Mouse (Mus musculus): ENCODE measurements around the gene Hdac5. TPM values are rescaled to one million over a fixed set of nuclear protein-coding genes. Genes with fewer than 3 reads are reported as not detected.
A peak's percentile ranks its signal among the peaks of the same experiment; 100 is the strongest.

The Hdac5 gene
- polyA plus RNA-seq, 1 experiment: 194 TPM

DNA sequence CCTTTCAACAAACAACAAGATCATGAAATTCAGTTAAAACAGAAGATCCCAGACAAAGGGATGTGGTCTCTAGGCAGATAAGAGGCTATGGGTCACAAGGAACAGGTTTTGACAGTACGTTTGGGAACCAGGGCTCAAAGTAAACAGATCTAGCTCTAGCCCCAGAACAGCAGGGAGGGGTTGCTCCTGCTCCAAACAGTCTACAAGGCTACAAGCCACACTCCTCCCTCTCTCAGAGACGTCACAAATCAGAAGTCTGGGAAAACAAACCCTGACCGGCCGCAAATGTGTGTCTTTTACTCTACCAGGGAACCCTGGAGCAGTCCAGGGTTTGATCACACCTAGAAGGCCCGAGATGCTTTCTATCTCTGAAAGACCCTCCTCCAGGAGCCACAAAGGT is 19.0 kb downstream of the Hdac5 start:
- TF ChIP-seq POLR2A (IDR thresholded peaks at IDR 0.05; ENCODE audit: borderline replicate concordance, insufficient read depth, low read length): no peak
- TF ChIP-seq CTCF (IDR thresholded peaks at IDR 0.05; ENCODE audit: borderline replicate concordance, insufficient read depth, low read depth, low read length): no peak
- H3K4me3 ChIP-seq (replicated peaks; ENCODE audit: insufficient read depth, low read depth, low read length): no peak overlapping the region
- no peak for DNase-seq
- no peak overlapping the region for H3K27ac ChIP-seq (ENCODE audit: insufficient read depth, low read length)
- peaks cover 71% of the 10 kb centered on the region for H3K4me1 ChIP-seq (ENCODE audit: control insufficient read depth, insufficient read depth, low read length)
- WGBS: 78% methylated on average over 5 of the region's 5 CpGs
- no peaks in the 10 kb centered on the region for H3K27me3 ChIP-seq (ENCODE audit: control insufficient read depth, insufficient read depth, low read length)

DNA sequence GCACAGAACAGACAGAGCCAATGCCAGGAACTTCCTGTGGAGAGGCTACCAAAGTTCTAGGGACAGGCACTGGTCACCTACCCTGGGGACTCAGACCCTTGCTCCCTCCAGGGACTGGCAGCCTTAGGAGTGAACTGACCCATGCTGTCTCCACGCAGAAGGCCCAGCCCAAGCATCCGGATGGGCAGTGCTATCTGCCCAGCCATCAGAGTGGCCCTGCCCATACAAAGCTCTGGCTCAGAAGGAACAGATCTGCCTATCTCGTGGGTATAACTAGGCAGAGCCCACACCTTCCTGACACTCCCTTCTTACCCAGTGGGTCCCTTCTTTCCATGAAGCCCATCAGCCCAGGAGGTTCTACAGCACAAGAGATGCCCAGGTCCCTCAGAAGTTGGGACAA is 19.8 kb downstream of the Hdac5 start:
- no peaks in the 10 kb centered on the region for H3K27me3 ChIP-seq (ENCODE audit: control insufficient read depth, insufficient read depth, low read length)
- WGBS: 25% methylated on average over 3 of the region's 3 CpGs
- TF ChIP-seq POLR2A (IDR thresholded peaks at IDR 0.05; ENCODE audit: borderline replicate concordance, insufficient read depth, low read length): no peak
- no peak for TF ChIP-seq CTCF (IDR thresholded peaks at IDR 0.05; ENCODE audit: borderline replicate concordance, insufficient read depth, low read depth, low read length)
- no peak for DNase-seq
- H3K27ac ChIP-seq (ENCODE audit: insufficient read depth, low read length): no peak overlapping the region
- no peak overlapping the region for H3K4me3 ChIP-seq (replicated peaks; ENCODE audit: insufficient read depth, low read depth, low read length)
- peaks cover 63% of the 10 kb centered on the region for H3K4me1 ChIP-seq (ENCODE audit: control insufficient read depth, insufficient read depth, low read length)

DNA sequence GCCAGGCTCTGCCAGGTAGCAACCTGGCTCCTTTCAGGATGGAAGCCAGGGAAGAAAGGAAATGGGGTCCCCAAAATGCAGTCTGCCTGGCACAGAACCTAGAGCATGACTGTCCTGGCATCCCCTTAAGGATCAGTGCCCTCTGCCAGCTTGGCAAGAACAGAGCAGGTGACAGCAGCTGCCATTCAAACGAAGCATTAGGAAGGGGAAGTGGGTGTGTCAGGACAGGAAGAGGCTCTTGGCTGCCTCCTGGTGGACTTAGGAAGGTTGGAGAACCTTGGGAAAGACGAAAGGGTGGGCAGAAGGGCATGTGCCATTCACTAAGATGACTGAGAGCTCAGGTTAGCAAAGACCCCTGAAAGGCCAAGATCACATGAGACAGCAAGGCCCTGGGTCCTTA is 20.2 kb downstream of the Hdac5 start:
- H3K4me1 ChIP-seq (ENCODE audit: control insufficient read depth, insufficient read depth, low read length): peaks cover 59% of the 10 kb centered on the region
- no peaks in the 10 kb centered on the region for H3K27me3 ChIP-seq (ENCODE audit: control insufficient read depth, insufficient read depth, low read length)
- peak; percentile 78 to 90 for DNase-seq
- no peak overlapping the region for H3K4me3 ChIP-seq (replicated peaks; ENCODE audit: insufficient read depth, low read depth, low read length)
- TF ChIP-seq POLR2A (IDR thresholded peaks at IDR 0.05; ENCODE audit: borderline replicate concordance, insufficient read depth, low read length) (no peak), CTCF (IDR thresholded peaks at IDR 0.05; ENCODE audit: borderline replicate concordance, insufficient read depth, low read depth, low read length) (peak; percentile 82)
- WGBS: 0% methylated on average over 2 of the region's 2 CpGs
- H3K27ac ChIP-seq (ENCODE audit: insufficient read depth, low read length): no peak overlapping the region

DNA sequence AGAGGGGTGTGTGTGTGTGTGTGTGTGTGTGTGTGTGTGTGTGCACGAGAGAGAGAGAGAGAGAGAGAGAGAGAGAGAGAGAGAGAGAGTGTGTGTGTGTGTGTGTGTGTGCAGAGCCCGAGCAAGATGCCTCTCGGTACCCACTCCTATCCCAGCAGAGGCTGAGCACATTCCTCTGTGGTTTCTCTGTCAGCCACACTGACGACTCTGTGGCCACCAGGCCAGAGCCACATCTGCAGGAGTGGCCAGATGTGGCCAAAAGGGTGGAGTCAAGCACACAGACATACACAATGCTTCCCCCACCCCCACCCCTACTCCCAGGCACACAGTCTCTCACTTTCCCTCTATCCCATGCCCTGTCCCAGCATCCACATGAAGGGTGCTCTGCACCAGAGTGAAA is 21.1 kb downstream of the Hdac5 start:
- Histone ChIP-seq H3K4me1 (ENCODE audit: control insufficient read depth, insufficient read depth, low read length) (peaks cover 50% of the 10 kb centered on the region), H3K27ac (ENCODE audit: insufficient read depth, low read length) (no peak overlapping the region), H3K27me3 (ENCODE audit: control insufficient read depth, insufficient read depth, low read length) (no peaks in the 10 kb centered on the region), H3K4me3 (replicated peaks; ENCODE audit: insufficient read depth, low read depth, low read length) (no peak overlapping the region)
- DNase-seq: no peak
- WGBS: 37% methylated on average over 4 of the region's 4 CpGs
- TF ChIP-seq POLR2A (IDR thresholded peaks at IDR 0.05; ENCODE audit: borderline replicate concordance, insufficient read depth, low read length) (no peak), CTCF (IDR thresholded peaks at IDR 0.05; ENCODE audit: borderline replicate concordance, insufficient read depth, low read depth, low read length) (no peak)

DNA sequence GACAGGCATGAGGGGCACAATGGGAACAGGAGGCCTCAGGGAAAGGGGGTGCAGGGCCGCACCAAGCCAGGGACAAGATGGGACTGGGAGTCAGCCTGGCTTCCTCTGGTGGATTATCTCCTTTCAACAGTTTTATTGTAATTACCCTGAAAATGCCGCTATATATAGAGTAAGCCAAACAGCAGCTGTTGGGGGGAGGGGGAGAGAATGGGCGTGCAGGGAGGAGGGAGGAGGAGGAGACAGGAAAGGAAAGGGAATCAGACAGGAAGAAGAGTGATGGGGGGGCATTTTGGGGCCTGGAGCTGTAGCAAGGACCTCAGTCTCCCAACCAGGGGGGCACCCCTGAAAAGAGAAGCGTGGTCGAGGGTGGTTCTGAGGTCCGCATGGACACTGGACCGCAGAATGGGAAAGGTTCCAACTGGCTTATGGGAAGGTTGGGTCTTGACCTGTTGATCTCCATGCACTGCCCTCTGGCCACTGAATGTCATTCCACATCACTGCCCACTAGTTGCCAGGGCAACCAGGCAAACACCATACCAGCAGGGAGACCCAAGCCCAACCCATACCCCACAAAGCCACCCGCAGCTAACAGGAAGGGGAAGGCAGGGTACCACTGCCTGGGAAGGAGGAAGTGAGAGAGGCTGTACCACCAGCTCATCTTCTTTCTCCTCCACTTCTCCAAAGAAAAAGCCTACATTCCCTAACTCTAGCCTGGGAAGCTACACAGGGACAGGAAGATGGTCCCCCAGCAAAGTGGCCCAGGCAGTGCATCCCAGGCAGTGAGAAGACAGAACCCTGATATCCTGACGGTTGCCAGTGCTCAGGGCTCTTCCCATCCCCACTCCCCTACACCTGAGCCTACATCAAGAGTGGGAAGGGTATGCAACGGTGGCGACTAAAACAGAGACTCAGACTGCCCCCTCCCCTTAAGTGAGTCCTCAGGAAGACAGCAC is 21.9 kb downstream of the Hdac5 start:
- TF ChIP-seq CTCF (IDR thresholded peaks at IDR 0.05; ENCODE audit: borderline replicate concordance, insufficient read depth, low read depth, low read length) (no peak), POLR2A (IDR thresholded peaks at IDR 0.05; ENCODE audit: borderline replicate concordance, insufficient read depth, low read length) (no peak)
- 50% methylated on average over 11 of the region's 11 CpGs for WGBS
- peaks cover 43% of the 10 kb centered on the region for H3K4me1 ChIP-seq (ENCODE audit: control insufficient read depth, insufficient read depth, low read length)
- no peak overlapping the region for H3K27ac ChIP-seq (ENCODE audit: insufficient read depth, low read length)
- DNase-seq: no peak
- H3K27me3 ChIP-seq (ENCODE audit: control insufficient read depth, insufficient read depth, low read length): no peaks in the 10 kb centered on the region
- no peak overlapping the region for H3K4me3 ChIP-seq (replicated peaks; ENCODE audit: insufficient read depth, low read depth, low read length)

DNA sequence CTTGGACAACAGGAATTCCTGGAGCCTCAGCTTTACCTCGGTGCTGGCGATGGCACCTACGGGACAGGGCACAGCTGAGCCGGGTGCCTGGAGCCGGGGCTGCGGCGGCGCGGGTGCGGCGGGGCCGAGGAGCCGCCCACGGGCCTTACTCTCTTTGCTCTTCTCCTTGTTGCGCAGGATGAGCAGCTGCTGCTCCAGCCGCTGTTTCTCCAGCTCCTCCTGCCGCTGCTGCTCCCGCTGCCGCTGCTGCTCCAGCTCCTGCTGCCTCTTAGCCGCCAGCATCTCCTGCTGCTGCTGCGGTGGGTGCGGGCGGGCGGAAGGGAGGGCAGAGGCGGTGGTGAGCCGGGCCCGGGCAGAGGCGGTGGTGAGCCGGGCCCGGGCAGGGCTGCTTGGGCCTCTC is 23.5 kb downstream of the Hdac5 start:
- no peak for DNase-seq
- no peak overlapping the region for H3K27ac ChIP-seq (ENCODE audit: insufficient read depth, low read length)
- TF ChIP-seq CTCF (IDR thresholded peaks at IDR 0.05; ENCODE audit: borderline replicate concordance, insufficient read depth, low read depth, low read length) (no peak), POLR2A (IDR thresholded peaks at IDR 0.05; ENCODE audit: borderline replicate concordance, insufficient read depth, low read length) (no peak)
- no peaks in the 10 kb centered on the region for H3K27me3 ChIP-seq (ENCODE audit: control insufficient read depth, insufficient read depth, low read length)
- peaks cover 32% of the 10 kb centered on the region for H3K4me1 ChIP-seq (ENCODE audit: control insufficient read depth, insufficient read depth, low read length)
- WGBS: 76% methylated on average over 30 of the region's 30 CpGs
- H3K4me3 ChIP-seq (replicated peaks; ENCODE audit: insufficient read depth, low read depth, low read length): no peak overlapping the region

DNA sequence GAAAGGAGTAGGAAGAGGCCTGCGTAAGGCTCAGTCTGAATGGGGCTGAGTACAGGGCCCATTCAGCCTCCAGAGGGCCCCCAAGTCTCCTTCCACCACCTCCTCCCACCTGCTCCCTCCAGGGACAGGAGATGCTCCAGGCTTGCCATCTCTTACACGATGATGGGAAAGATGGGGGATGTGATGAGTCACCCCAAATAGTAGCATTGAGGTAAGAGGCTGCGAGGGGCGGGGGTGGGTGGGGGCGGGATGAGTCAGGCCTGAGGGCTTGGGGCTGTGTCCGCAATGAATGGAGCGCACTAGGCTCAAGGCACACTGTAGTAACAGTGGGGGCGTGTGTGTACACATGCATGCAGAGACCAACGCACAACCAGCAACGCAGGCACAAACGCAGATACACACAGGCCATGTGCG is 28.6 kb downstream of the Hdac5 start:
- H3K4me1 ChIP-seq (ENCODE audit: control insufficient read depth, insufficient read depth, low read length): peaks cover 10% of the 10 kb centered on the region
- no peak overlapping the region for H3K4me3 ChIP-seq (replicated peaks; ENCODE audit: insufficient read depth, low read depth, low read length)
- no peak overlapping the region for H3K27ac ChIP-seq (ENCODE audit: insufficient read depth, low read length)
- H3K27me3 ChIP-seq (ENCODE audit: control insufficient read depth, insufficient read depth, low read length): no peaks in the 10 kb centered on the region
- TF ChIP-seq POLR2A (IDR thresholded peaks at IDR 0.05; ENCODE audit: borderline replicate concordance, insufficient read depth, low read length) (no peak), CTCF (IDR thresholded peaks at IDR 0.05; ENCODE audit: borderline replicate concordance, insufficient read depth, low read depth, low read length) (peak; percentile 29; the same call in 1 of the 2 replicates)
- 72% methylated on average over 12 of the region's 12 CpGs for WGBS
- peak in 1 of 2 experiments; percentile 25 for DNase-seq

DNA sequence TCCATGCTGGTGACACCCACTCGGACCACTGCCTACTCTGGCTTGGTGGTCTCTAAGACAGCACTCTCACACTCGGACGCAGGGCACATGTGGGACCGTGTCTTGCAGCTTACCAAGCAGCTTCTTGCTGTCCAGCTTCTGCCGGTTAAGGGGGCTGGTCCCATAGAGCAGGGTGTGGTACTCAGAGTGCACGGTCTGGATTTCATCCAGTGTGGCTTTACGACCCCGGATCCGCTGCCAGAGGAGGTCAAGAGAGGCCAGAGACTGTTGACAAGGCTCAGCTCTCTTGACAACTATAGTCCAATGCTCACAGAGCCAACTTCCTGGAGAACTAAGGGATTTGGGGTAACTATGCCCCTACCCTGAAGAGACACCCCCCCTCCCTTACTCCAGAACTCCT is 30.1 kb downstream of the Hdac5 start:
- 82% methylated on average over 9 of the region's 9 CpGs for WGBS
- Histone ChIP-seq H3K27me3 (ENCODE audit: control insufficient read depth, insufficient read depth, low read length) (no peaks in the 10 kb centered on the region), H3K27ac (ENCODE audit: insufficient read depth, low read length) (no peak overlapping the region), H3K4me3 (replicated peaks; ENCODE audit: insufficient read depth, low read depth, low read length) (no peak overlapping the region), H3K4me1 (ENCODE audit: control insufficient read depth, insufficient read depth, low read length) (peaks cover 13% of the 10 kb centered on the region)
- DNase-seq: peak in 1 of 2 experiments; percentile 17
- TF ChIP-seq CTCF (IDR thresholded peaks at IDR 0.05; ENCODE audit: borderline replicate concordance, insufficient read depth, low read depth, low read length) (no peak), POLR2A (IDR thresholded peaks at IDR 0.05; ENCODE audit: borderline replicate concordance, insufficient read depth, low read length) (no peak)

All from cerebellum, adult 2 months (tissue).